Mouse (Mus musculus): ENCODE results near the gene Neurl1a. TPM values are rescaled to one million over a fixed set of nuclear protein-coding genes. Genes with fewer than 3 reads are reported as not detected.

Gene Neurl1a
- polyA plus RNA-seq, 1 experiment from 2014 or later = 5.1 TPM

GRCm38 (mm10) chr19:47266070-47266801 lies 87.6 kb downstream of the Neurl1a start:
- Histone ChIP-seq H3K27me3 (ENCODE audit: insufficient read depth, poor library complexity, severe bottlenecking) (no peaks in the 10 kb centered on the region), H3K36me3 (peaks cover 61% of the 10 kb centered on the region), H3K4me1 (peaks cover 4% of the 10 kb centered on the region; the same call in 1 of the 2 replicates), H3K4me3 (no peak overlapping the region), H3K9me3 (no peaks in the 10 kb centered on the region), H3K27ac (no peak overlapping the region)
- no peak for DNase-seq (ENCODE audit: low spot score)
- WGBS = 88% methylated on average over 18 of the region's 18 CpGs

GRCm38 (mm10) chr19:47267066-47267465 lies 88.4 kb downstream of the Neurl1a start:
- Histone ChIP-seq H3K27me3 (ENCODE audit: insufficient read depth, poor library complexity, severe bottlenecking) (no peaks in the 10 kb centered on the region), H3K36me3 (peaks cover 69% of the 10 kb centered on the region), H3K4me1 (peaks cover 4% of the 10 kb centered on the region; the same call in 1 of the 2 replicates), H3K9me3 (no peaks in the 10 kb centered on the region), H3K4me3 (no peak overlapping the region), H3K27ac (no peak overlapping the region)
- 87% methylated on average over 21 of the region's 21 CpGs for WGBS
- DNase-seq (ENCODE audit: low spot score) = no peak

GRCm38 (mm10) chr19:47269729-47270128 lies 91.1 kb downstream of the Neurl1a start:
- Histone ChIP-seq H3K4me3 (no peak overlapping the region), H3K9me3 (no peaks in the 10 kb centered on the region), H3K27ac (no peak overlapping the region), H3K4me1 (peaks cover under 1% of the 10 kb centered on the region; the same call in 1 of the 2 replicates), H3K27me3 (ENCODE audit: insufficient read depth, poor library complexity, severe bottlenecking) (no peaks in the 10 kb centered on the region), H3K36me3 (peaks cover 92% of the 10 kb centered on the region)
- no peak for DNase-seq (ENCODE audit: low spot score)
- WGBS = 62% methylated on average over 8 of the region's 8 CpGs

DNA sequence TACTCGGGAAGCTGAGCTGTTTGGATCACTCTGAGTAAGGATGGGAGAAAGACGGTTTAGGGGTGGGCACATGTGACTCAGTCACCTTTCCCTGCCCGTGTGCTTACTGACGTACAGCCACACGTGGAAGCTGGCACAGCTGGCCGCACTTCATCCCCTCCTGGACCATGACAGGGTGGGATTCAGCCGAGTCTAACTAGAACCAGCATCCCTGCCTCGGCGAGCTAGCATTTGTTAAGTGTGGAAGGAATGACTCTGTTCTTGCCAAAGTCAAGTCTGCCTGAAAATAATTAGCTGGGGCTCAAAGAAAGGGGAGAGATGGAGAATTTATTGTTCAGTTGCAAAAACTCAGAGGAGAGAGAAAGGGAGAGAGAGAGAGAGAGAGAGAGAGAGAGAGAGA lies 91.9 kb downstream of the Neurl1a start:
- 83% methylated on average over 9 of the region's 9 CpGs for WGBS
- Histone ChIP-seq H3K27ac (no peak overlapping the region), H3K4me3 (no peak overlapping the region), H3K4me1 (no peaks in the 10 kb centered on the region), H3K27me3 (ENCODE audit: insufficient read depth, poor library complexity, severe bottlenecking) (no peaks in the 10 kb centered on the region), H3K36me3 (peaks cover 96% of the 10 kb centered on the region), H3K9me3 (no peaks in the 10 kb centered on the region)
- no peak for DNase-seq (ENCODE audit: low spot score)

- H3K27me3 ChIP-seq (ENCODE audit: insufficient read depth, poor library complexity, severe bottlenecking) = no peaks in the 10 kb centered on the region
- H3K4me3 ChIP-seq = no peak overlapping the region
- 84% methylated on average over 6 of the region's 6 CpGs for WGBS
- no peaks in the 10 kb centered on the region for H3K9me3 ChIP-seq
- peaks cover 29% of the 10 kb centered on the region for H3K4me1 ChIP-seq
- DNase-seq (ENCODE audit: low spot score) = no peak
- H3K36me3 ChIP-seq = peaks cover 91% of the 10 kb centered on the region
- peak overlapping the region; percentile 29; the same call in 1 of the 2 replicates for H3K27ac ChIP-seq
Observed at GRCm38 (mm10) chr19:47276730-47277129, 98.1 kb downstream of the Neurl1a start.

- H3K4me3 ChIP-seq = no peak overlapping the region
- peaks cover 91% of the 10 kb centered on the region for H3K36me3 ChIP-seq
- H3K27ac ChIP-seq = peak overlapping the region; percentile 71; the same call in 1 of the 2 replicates
- H3K27me3 ChIP-seq (ENCODE audit: insufficient read depth, poor library complexity, severe bottlenecking) = no peaks in the 10 kb centered on the region
- no peaks in the 10 kb centered on the region for H3K9me3 ChIP-seq
- no peak for DNase-seq (ENCODE audit: low spot score)
- WGBS = 66% methylated on average over 4 of the region's 4 CpGs
- H3K4me1 ChIP-seq = peaks cover 37% of the 10 kb centered on the region
Observed at GRCm38 (mm10) chr19:47279372-47279771, 100.8 kb downstream of the Neurl1a start.

DNA sequence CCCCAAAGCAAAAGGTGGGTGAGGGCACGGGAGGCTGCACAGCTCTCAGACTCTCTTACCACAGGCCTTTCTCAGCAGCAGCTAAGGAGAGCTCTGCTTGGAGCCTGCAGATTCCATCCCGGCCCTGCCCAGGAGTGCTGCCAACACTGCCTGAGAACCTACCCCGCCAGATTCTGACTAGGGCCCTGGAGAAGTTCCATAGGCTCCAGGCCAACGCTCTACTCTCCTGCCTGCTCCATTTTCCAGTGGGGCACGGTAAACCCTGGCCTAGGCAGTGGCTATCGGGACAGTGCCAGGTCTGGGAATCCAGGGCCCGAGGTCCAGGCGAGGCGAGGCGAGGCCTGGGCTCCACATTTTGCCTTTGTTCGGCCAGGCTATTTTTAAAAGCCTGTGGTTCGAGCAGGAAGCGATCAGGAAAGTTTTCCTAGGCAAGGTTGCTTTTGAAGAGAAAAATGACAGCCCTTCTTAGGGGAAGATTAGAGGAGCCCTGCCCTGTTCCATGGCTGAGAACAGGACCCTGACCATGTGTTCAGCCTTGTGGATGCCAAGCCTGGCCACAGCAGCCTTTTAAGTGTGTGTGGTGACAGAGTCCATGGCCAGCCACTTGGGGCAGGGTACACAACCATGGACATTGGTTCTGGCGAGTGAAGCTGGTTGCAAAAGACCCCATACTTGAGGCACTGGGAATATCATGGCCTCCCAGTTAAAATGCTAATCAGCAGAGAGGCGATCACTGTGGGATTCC lies 101.3 kb downstream of the Neurl1a start:
- no peak for DNase-seq (ENCODE audit: low spot score)
- peaks cover 92% of the 10 kb centered on the region for H3K36me3 ChIP-seq
- WGBS = 67% methylated on average over 15 of the region's 15 CpGs
- H3K4me1 ChIP-seq = peaks cover 37% of the 10 kb centered on the region
- H3K4me3 ChIP-seq = no peak overlapping the region
- no peaks in the 10 kb centered on the region for H3K9me3 ChIP-seq
- H3K27me3 ChIP-seq (ENCODE audit: insufficient read depth, poor library complexity, severe bottlenecking) = no peaks in the 10 kb centered on the region
- peak overlapping the region; percentile 71 for H3K27ac ChIP-seq

GRCm38 (mm10) chr19:47280894-47281293 lies 102.3 kb downstream of the Neurl1a start:
- H3K4me1 ChIP-seq = peaks cover 37% of the 10 kb centered on the region
- no peak for DNase-seq (ENCODE audit: low spot score)
- H3K27ac ChIP-seq = peak overlapping the region; percentile 10; the same call in 1 of the 2 replicates
- H3K36me3 ChIP-seq = peaks cover 93% of the 10 kb centered on the region
- no peaks in the 10 kb centered on the region for H3K9me3 ChIP-seq
- no peaks in the 10 kb centered on the region for H3K27me3 ChIP-seq (ENCODE audit: insufficient read depth, poor library complexity, severe bottlenecking)
- WGBS = 69% methylated on average over 9 of the region's 9 CpGs
- no peak overlapping the region for H3K4me3 ChIP-seq

DNA sequence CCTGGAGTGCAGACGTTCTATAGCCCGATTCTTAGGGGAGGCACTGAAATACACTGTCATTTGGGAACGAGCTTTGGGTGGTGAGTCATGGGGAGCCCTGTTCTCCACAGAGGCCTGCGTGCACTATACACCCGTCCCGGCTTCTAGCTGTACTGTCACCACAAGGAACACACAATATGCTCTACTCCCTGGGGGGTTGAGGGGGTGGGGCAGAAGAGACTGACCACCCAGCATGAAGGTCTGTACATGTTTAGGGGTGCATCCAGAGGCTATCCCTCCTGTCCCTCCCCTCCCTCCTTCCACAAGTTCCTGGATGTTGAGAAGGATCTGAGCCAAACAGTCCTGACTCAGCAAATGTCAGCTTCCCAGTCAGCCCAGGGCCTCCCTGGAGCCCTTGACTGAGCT lies 103.4 kb downstream of the Neurl1a start:
- H3K36me3 ChIP-seq = peaks cover 93% of the 10 kb centered on the region
- no peaks in the 10 kb centered on the region for H3K9me3 ChIP-seq
- H3K4me3 ChIP-seq = no peak overlapping the region
- peak overlapping the region; percentile 30; the same call in 1 of the 2 replicates for H3K27ac ChIP-seq
- whole genome bisulfite sequencing = 86% methylated on average over 6 of the region's 6 CpGs
- peaks cover 44% of the 10 kb centered on the region for H3K4me1 ChIP-seq
- no peaks in the 10 kb centered on the region for H3K27me3 ChIP-seq (ENCODE audit: insufficient read depth, poor library complexity, severe bottlenecking)
- no peak for DNase-seq (ENCODE audit: low spot score)

GRCm38 (mm10) chr19:47282688-47283215 lies 104.1 kb downstream of the Neurl1a start:
- 92% methylated on average over 17 of the region's 17 CpGs for WGBS
- H3K27me3 ChIP-seq (ENCODE audit: insufficient read depth, poor library complexity, severe bottlenecking) = no peaks in the 10 kb centered on the region
- H3K9me3 ChIP-seq = no peaks in the 10 kb centered on the region
- no peak for DNase-seq (ENCODE audit: low spot score)
- H3K4me1 ChIP-seq = peaks cover 51% of the 10 kb centered on the region
- no peak overlapping the region for H3K27ac ChIP-seq
- H3K4me3 ChIP-seq = no peak overlapping the region
- peaks cover 92% of the 10 kb centered on the region for H3K36me3 ChIP-seq

- no peak for DNase-seq (ENCODE audit: low spot score)
- no peak overlapping the region for H3K27ac ChIP-seq
- H3K27me3 ChIP-seq (ENCODE audit: insufficient read depth, poor library complexity, severe bottlenecking) = no peaks in the 10 kb centered on the region
- WGBS = 89% methylated on average over 6 of the region's 6 CpGs
- peaks cover 38% of the 10 kb centered on the region for H3K4me1 ChIP-seq
- peaks cover 81% of the 10 kb centered on the region for H3K36me3 ChIP-seq
- H3K9me3 ChIP-seq = no peaks in the 10 kb centered on the region
- H3K4me3 ChIP-seq = no peak overlapping the region
Observed at GRCm38 (mm10) chr19:47285581-47285980, 107.0 kb downstream of the Neurl1a start.

- Histone ChIP-seq H3K27me3 (ENCODE audit: insufficient read depth, poor library complexity, severe bottlenecking) (no peaks in the 10 kb centered on the region), H3K36me3 (peaks cover 74% of the 10 kb centered on the region), H3K9me3 (no peaks in the 10 kb centered on the region), H3K27ac (no peak overlapping the region), H3K4me1 (peaks cover 38% of the 10 kb centered on the region), H3K4me3 (no peak overlapping the region)
- no peak for DNase-seq (ENCODE audit: low spot score)
- 83% methylated on average over 17 of the region's 17 CpGs for WGBS
Observed at GRCm38 (mm10) chr19:47286886-47287450, 108.3 kb downstream of the Neurl1a start.

All from heart, embryonic 10.5 days (tissue).